Mouse (Mus musculus) limb, embryonic 14.5 days (tissue): ENCODE data around the gene Stpg1. TPM values are rescaled to one million over a fixed set of nuclear protein-coding genes. Genes with fewer than 3 reads are reported as not detected.

Source experiments
- ATAC-seq: fragments of 200-750 bp; cut with Nextera tagmentation; 2 replicates; pipeline ENCODE4 v1.8.0; 2017; ENCODE audit warnings: low read depth, moderate number of reproducible peaks, moderate TSS enrichment; ENCODE audit not compliant: low FRiP score
- DNase-seq: peaks from one replicate; pipeline ENCODE4 v3.0.0-alpha.2; 2015; ENCODE audit warnings: low spot score
- H3K27ac ChIP-seq: fragments of 300-500 bp; sonication (generic); replicated peaks from 2 replicates; pipeline ENCODE4 v1.5.1; 2014; ENCODE audit warnings: low read depth, mild to moderate bottlenecking, low read length, moderate library complexity, mixed read lengths
- H3K27me3 ChIP-seq: fragments of 300-500 bp; sonication (generic); 2 replicates; pipeline ENCODE4 v1.6.1; 2014; ENCODE audit warnings: low read length, mixed read lengths; ENCODE audit not compliant: control insufficient read depth, insufficient read depth
- H3K36me3 ChIP-seq: fragments of 300-500 bp; sonication (generic); 2 replicates; pipeline ENCODE4 v1.6.1; 2014; ENCODE audit warnings: mild to moderate bottlenecking, low read length, moderate library complexity, mixed read lengths; ENCODE audit not compliant: control insufficient read depth, insufficient read depth
- H3K4me1 ChIP-seq: fragments of 300-500 bp; sonication (generic); 2 replicates; pipeline ENCODE4 v1.6.1; 2014; ENCODE audit warnings: antibody characterized with exemption, low read length, mixed read lengths; ENCODE audit not compliant: control insufficient read depth, insufficient read depth
- H3K4me2 ChIP-seq: fragments of 300-500 bp; sonication (generic); replicated peaks from 2 replicates; pipeline ENCODE4 v1.6.1; 2014; ENCODE audit warnings: low read depth, mild to moderate bottlenecking, low read length, moderate library complexity; ENCODE audit not compliant: severe bottlenecking
- H3K4me3 ChIP-seq: fragments of 300-500 bp; sonication (generic); replicated peaks from 2 replicates; pipeline ENCODE4 v1.5.1; 2014; ENCODE audit warnings: low read length
- H3K9ac ChIP-seq: fragments of 300-500 bp; sonication (generic); 2 replicates; pipeline ENCODE4 v1.6.1; 2014; ENCODE audit warnings: mild to moderate bottlenecking, low read depth, low read length, moderate library complexity; ENCODE audit not compliant: severe bottlenecking
- H3K9me3 ChIP-seq: fragments of 300-500 bp; sonication (generic); 2 replicates; pipeline ENCODE4 v1.6.1; 2016; ENCODE audit warnings: low read length; ENCODE audit not compliant: control insufficient read depth
- POLR2A ChIP-seq: fragments of 200-500 bp; IDR thresholded peaks from 2 replicates; pipeline ENCODE4 v1.8.0; 2012; ENCODE audit warnings: inconsistent platforms, mild to moderate bottlenecking, moderate library complexity, borderline replicate concordance; ENCODE audit not compliant: insufficient read depth, insufficient read length; ENCODE audit errors: extremely low read depth
- WGBS: fragments of 180-500 bp; shearing (Covaris S2); extraction: QIAGEN DNeasy Blood & Tissue Kit; methylation state at CpG from one replicate; pipeline ENCODE4 v1.1.7; 2014; 5-methylcytosine and 5-hydroxymethylcytosine counted together
- polyA plus RNA-seq, 2 experiments: library from polyadenylated mRNA; depleted of rRNA in 1 of 2; stranded (reverse) in 1 of 2; unstranded in 1 of 2; fragments of >200 nt; fragmentation: Nextera tagmentation in 1 of 2; extraction: Ambion mirVana in 1 of 2; gene quantifications; 2 replicates each; pipeline versions ENCODE4 v1.2.1 to v1.2.3; 2012 to 2014

Gene Stpg1
- polyA plus RNA-seq (2012; rRNA removed) (0.18 and 0.20 TPM in 2 replicates), polyA plus RNA-seq (2014; fragmentation: Nextera tagmentation; extraction: Ambion mirVana) (0.15 TPM in 1 of 2 replicates, not detected in the other)

DNA sequence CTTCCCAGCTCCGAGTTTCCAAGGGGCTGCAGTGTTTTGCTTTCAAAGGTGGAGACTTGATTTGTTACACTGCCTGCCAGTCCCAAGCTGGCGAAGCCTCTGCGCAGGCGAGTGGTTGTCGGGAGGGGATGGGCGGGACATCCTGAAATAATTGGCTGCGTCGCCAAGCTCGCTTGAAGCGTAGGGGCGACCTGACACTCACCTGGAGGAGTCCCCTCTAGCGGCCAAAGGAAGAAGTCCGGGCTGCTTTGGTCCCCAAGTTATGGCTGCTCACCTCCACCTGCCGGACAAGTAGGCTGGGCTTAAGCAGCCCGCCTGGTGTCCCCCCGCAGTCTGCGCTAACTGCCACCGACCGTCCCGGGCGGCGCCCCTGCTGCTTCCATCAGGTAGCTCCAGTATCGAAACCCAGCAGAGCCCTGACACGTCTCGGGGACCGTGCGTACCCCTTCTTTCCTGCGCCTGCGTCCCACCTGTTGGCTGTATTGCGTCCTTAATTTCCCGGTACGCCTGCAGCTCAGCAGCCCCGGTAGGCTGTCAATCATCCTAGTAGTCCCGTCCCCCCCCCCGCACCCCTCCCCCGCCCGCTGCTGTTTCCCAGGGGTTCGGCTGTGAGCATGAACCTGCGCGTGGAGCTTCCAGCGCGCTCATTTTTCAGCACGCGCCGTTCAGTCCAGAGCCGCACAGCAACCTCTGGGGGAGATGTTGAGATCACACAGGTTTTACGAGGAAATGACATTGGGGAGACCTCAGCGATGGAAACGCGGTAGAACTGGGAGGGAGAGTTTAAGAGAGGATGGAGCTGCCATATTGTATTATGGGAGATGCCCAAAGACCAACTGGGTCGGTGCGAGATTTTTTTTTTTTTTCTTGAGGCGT, at the start of gene Stpg1, which contains the start of gene Nipal3:
TSS of gene Stpg1 (plus strand) at position 270 of the 876 bp plus-strand sequence.
TSS of gene Nipal3 (minus strand) at position 518 of the 876 bp plus-strand sequence.
- Histone ChIP-seq H3K4me1 (peaks cover 4% of the 10 kb centered on the region; the same call in 1 of the 2 replicates), H3K4me3 (peak within 1 kb of the TSS; percentile 60), H3K36me3 (peaks cover 3% of the 10 kb centered on the region; the same call in 1 of the 2 replicates), H3K27me3 (no peaks in the 10 kb centered on the region), H3K4me2 (peak within 1 kb of the TSS; percentile 95), H3K9ac (peak within 1 kb of the TSS; percentile 52), H3K9me3 (no peaks in the 10 kb centered on the region), H3K27ac (no peak within 1 kb of the TSS)
- TF ChIP-seq POLR2A: no peak
- ATAC-seq (peak; percentile 94), DNase-seq (peak; percentile 95)
- WGBS: 1% methylated on average over 53 of the region's 53 CpGs

DNA sequence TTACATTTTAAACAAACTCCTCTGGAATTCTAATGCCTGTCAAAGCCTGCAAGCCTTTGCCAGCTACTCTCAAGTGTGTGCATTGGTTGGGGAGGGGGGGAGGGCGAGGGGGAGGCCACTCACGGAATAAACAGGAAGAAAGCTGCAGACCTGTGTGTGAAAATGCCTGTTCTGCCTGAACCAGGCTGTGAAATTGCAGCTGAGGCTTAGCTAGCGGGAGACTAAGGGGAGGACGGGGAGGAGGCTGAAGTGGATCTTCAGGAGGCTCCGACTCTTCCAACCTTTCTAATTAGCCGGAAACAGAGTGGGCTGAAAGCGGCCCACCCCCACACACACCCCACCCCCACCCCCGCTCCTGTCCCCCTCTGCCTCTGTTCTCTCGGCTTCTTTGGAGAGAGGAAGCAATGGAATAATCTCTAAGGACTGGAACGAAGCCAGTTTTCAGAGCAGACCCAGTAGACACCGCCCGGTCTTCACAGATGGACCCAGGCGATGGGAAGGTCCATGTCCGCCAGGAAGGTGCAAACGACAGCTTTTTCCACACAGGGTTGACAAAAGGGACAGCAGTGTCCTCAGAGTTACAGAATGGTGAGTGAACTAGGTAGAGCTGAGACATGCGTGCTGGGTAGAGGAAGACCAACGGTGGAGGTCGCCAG, 43.1 kb upstream of the Stpg1 start:
- peak overlapping the region; percentile 25; the same call in 1 of the 2 replicates for H3K4me2 ChIP-seq
- H3K36me3 ChIP-seq: no peaks in the 10 kb centered on the region
- ATAC-seq (no peak; the same call in 1 of the 2 replicates), DNase-seq (no peak)
- H3K27ac ChIP-seq: no peak overlapping the region
- no peak for TF ChIP-seq POLR2A
- no peak overlapping the region for H3K9ac ChIP-seq
- H3K4me1 ChIP-seq: peaks cover 12% of the 10 kb centered on the region
- H3K27me3 ChIP-seq: no peaks in the 10 kb centered on the region
- 40% methylated on average over 18 of the region's 18 CpGs for WGBS
- no peaks in the 10 kb centered on the region for H3K9me3 ChIP-seq
- H3K4me3 ChIP-seq: no peak overlapping the region

DNA sequence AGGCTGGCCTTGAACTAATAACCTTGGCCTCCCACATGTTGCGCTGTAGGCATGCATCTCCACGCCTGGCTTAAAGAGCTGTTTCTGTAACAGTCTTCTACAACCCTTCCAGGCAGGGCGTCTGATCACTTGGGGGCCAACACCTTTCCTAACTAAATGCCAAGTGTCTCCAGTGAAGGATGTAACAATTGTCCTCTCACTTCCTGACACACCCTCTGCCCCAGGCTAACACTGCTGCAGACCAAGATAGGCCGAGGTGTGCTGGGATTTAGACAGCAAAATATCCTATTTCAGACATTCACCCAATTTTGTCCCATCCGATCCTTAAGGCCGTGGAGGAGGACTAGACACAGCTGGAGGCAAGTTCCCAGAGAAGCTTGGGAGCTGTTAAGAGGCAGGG, 41.4 kb upstream of the Stpg1 start:
- H3K27ac ChIP-seq: 0 out of 2 replicates have a peak overlapping the region, but pooled peaks have one; percentile 1

DNA sequence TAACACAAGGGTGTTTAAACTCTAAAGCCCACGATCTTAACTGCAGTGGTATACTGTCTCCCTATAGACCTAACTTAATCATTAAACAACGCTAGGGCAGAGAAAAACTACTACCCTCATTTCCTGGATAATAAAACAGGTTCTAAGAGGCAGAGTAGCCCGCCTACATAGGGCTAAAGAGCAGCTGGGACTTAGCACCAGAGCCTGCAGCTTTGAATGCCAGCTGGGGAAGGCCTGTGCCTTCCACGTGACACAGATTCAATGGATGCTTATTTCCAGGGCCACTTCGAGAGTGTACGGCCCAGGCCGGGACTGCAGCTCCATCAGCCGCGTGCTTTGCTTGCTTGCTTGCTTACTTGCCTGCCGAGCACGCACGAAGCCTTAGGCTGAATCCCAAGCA, 41.0 kb upstream of the Stpg1 start:
- H3K9me3 ChIP-seq: no peaks in the 10 kb centered on the region
- peaks cover 12% of the 10 kb centered on the region for H3K4me1 ChIP-seq
- no peaks in the 10 kb centered on the region for H3K36me3 ChIP-seq
- ATAC-seq: peak; percentile 50; the same call in 1 of the 2 replicates
- H3K4me3 ChIP-seq: no peak overlapping the region
- 28% methylated on average over 12 of the region's 12 CpGs for WGBS
- peak overlapping the region; percentile 32; the same call in 1 of the 2 replicates for H3K9ac ChIP-seq
- DNase-seq: peak; percentile 17
- TF ChIP-seq POLR2A: no peak
- 0 out of 2 replicates have a peak overlapping the region, but pooled peaks have one; percentile 1 for H3K27ac ChIP-seq
- no peaks in the 10 kb centered on the region for H3K27me3 ChIP-seq
- H3K4me2 ChIP-seq: no peak overlapping the region

More for the DNA sequence above, 41.4 kb upstream of the Stpg1 start:
- Histone ChIP-seq H3K4me1 (peaks cover 12% of the 10 kb centered on the region), H3K4me2 (no peak overlapping the region), H3K9ac (no peak overlapping the region), H3K4me3 (no peak overlapping the region), H3K36me3 (no peaks in the 10 kb centered on the region), H3K9me3 (no peaks in the 10 kb centered on the region), H3K27me3 (no peaks in the 10 kb centered on the region)
- TF ChIP-seq POLR2A: no peak
- DNase-seq: no peak
- ATAC-seq: no peak; the same call in 1 of the 2 replicates
- WGBS: 36% methylated on average over 6 of the region's 6 CpGs

DNA sequence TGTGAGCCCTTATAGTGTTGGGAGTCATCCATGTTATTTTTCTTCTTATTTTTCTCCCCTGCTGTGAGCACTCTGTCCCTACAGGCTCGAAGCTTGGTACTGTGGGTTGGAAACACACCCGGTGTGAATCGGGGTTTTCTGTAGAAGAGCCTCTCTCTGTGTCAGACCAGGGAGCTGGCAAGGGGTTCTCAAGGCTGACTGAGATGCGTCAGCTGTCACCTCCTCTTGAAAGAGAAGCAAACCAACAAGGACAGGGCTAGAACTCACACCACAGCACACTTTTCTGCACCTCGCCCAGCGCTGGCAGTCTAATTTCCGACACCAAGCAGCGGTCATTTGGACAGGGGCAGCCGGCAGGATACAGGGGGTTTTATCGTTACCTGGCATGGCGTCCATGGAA, 31.2 kb upstream of the Stpg1 start:
- TF ChIP-seq POLR2A: no peak
- Histone ChIP-seq H3K27ac (no peak overlapping the region), H3K4me1 (no peaks in the 10 kb centered on the region), H3K4me3 (no peak overlapping the region), H3K36me3 (peaks cover 4% of the 10 kb centered on the region; the same call in 1 of the 2 replicates), H3K27me3 (no peaks in the 10 kb centered on the region), H3K9me3 (no peaks in the 10 kb centered on the region), H3K9ac (no peak overlapping the region), H3K4me2 (no peak overlapping the region)
- WGBS: 90% methylated on average over 11 of the region's 11 CpGs
- DNase-seq: no peak
- ATAC-seq: no peak
